Mouse (Mus musculus): ENCODE results near the gene Kif3a. TPM values are rescaled to one million over a fixed set of nuclear protein-coding genes. Genes with fewer than 3 reads are reported as not detected.

Gene Kif3a
- total RNA-seq, 2 experiments from 2014 or later, result 169 to 171 TPM

- intact Hi-C loops (cut with DNase I), result no loop called here
- no peak for DNase-seq
These were observed 42.5 kb downstream of the Kif3a start for GRCm38 (mm10) chr11:53609672-53610071.

GRCm38 (mm10) chr11:53615172-53615571 lies 48.0 kb downstream of the Kif3a start:
- intact Hi-C loops (cut with DNase I), result no loop called here

GRCm38 (mm10) chr11:53615575-53615974 lies 48.4 kb downstream of the Kif3a start:
- DNase-seq, result no peak
- intact Hi-C loops (cut with DNase I), result no loop called here

More at GRCm38 (mm10) chr11:53615172-53615571, 48.0 kb downstream of the Kif3a start:
- DNase-seq, result no peak

- DNase-seq, result no peak
- intact Hi-C loops (cut with DNase I), result no loop called here
These were observed 49.8 kb downstream of the Kif3a start for GRCm38 (mm10) chr11:53616748-53617558.

GRCm38 (mm10) chr11:53617562-53618109 lies 50.5 kb downstream of the Kif3a start:
- intact Hi-C loops (cut with DNase I), result no loop called here

GRCm38 (mm10) chr11:53618619-53619198 lies 51.5 kb downstream of the Kif3a start, which contains the start of gene Il4:
Gene Il4, minus strand, starts transcription at chr11:53618669.
- DNase-seq, result no peak

More at GRCm38 (mm10) chr11:53617562-53618109, 50.5 kb downstream of the Kif3a start:
- no peak for DNase-seq

GRCm38 (mm10) chr11:53619428-53619827 lies 52.2 kb downstream of the Kif3a start:
- DNase-seq, result no peak
- intact Hi-C loops (cut with DNase I), result no loop called here

More at GRCm38 (mm10) chr11:53618619-53619198, 51.5 kb downstream of the Kif3a start, which contains the start of gene Il4:
- intact Hi-C loops (cut with DNase I), result no loop called here

GRCm38 (mm10) chr11:53620094-53620493 lies 52.9 kb downstream of the Kif3a start:
- intact Hi-C loops (cut with DNase I), result no loop called here

GRCm38 (mm10) chr11:53621582-53622439 lies 54.6 kb downstream of the Kif3a start:
- DNase-seq, result no peak
- intact Hi-C loops (cut with DNase I), result no loop called here

More at GRCm38 (mm10) chr11:53620094-53620493, 52.9 kb downstream of the Kif3a start:
- no peak for DNase-seq

- DNase-seq, result no peak
- intact Hi-C loops (cut with DNase I), result no loop called here
These were observed 55.2 kb downstream of the Kif3a start for GRCm38 (mm10) chr11:53622440-53622806.

- DNase-seq, result no peak
- intact Hi-C loops (cut with DNase I), result no loop called here
These were observed 56.4 kb downstream of the Kif3a start for GRCm38 (mm10) chr11:53623573-53623972.

GRCm38 (mm10) chr11:53624124-53624523 lies 56.9 kb downstream of the Kif3a start:
- intact Hi-C loops (cut with DNase I), result no loop called here
- DNase-seq, result no peak

GRCm38 (mm10) chr11:53626802-53627373 lies 59.7 kb downstream of the Kif3a start:
- DNase-seq, result no peak
- intact Hi-C loops (cut with DNase I), result no loop called here

- intact Hi-C loops (cut with DNase I), result no loop called here
- peak; percentile 82 for DNase-seq
These were observed 60.7 kb downstream of the Kif3a start for GRCm38 (mm10) chr11:53627859-53628258.

- intact Hi-C loops (cut with DNase I), result no loop called here
- DNase-seq, result peak; percentile 21
These were observed 65.0 kb downstream of the Kif3a start for GRCm38 (mm10) chr11:53632122-53632733.

- intact Hi-C loops (cut with DNase I), result no loop called here
- peak; percentile 55 for DNase-seq
These were observed 66.5 kb downstream of the Kif3a start for GRCm38 (mm10) chr11:53633644-53634043.

GRCm38 (mm10) chr11:53634556-53634955 lies 67.4 kb downstream of the Kif3a start, which contains the start of gene Il13:
Gene Il13, minus strand, starts transcription at chr11:53634702.
- intact Hi-C loops (cut with DNase I), result no loop called here
- no peak for DNase-seq

GRCm38 (mm10) chr11:53635590-53636182 lies 68.5 kb downstream of the Kif3a start:
- DNase-seq, result no peak
- intact Hi-C loops (cut with DNase I), result no loop called here

- no peak for DNase-seq
- intact Hi-C loops (cut with DNase I), result no loop called here
These were observed 69.0 kb downstream of the Kif3a start for GRCm38 (mm10) chr11:53636183-53636646.
